Mouse (Mus musculus): Measurements from ENCODE around the gene Gatd1. TPM values are rescaled to one million over a fixed set of nuclear protein-coding genes. Genes with fewer than 3 reads are reported as not detected.
"Not testable (repeated sequence)": the region's sequence is repeated elsewhere in the genome, so short reads cannot be mapped to it uniquely, and the experiment has no call there.

Gatd1 gene
- 10 to 100 TPM; 43.1 to 44.6 TPM for total RNA-seq (2021)

- DNase-seq, result peak; percentile 100
- intact Hi-C loops (cut with DNase I), result no loop called here
Measured at GRCm38 (mm10) chr7:141413809-141414584, at the start of gene Gatd1. TSS of gene Gatd1 (minus strand) at chr7:141414136.

GRCm38 (mm10) chr7:141462333-141462821 lies 48.4 kb upstream of the Gatd1 start:
- no peak for DNase-seq
- intact Hi-C loops (cut with DNase I), result no loop called here

GRCm38 (mm10) chr7:141461521-141462332 lies 47.8 kb upstream of the Gatd1 start:
- no peak for DNase-seq
- intact Hi-C loops (cut with DNase I), result no loop called here

- intact Hi-C loops (cut with DNase I), result no loop called here
- no peak for DNase-seq
Measured at GRCm38 (mm10) chr7:141460391-141461113, 46.6 kb upstream of the Gatd1 start, which contains the start of gene Cracr2b. TSS of gene Cracr2b (plus strand) at chr7:141461094.

- intact Hi-C loops (cut with DNase I), result no loop called here
- DNase-seq, result no peak
Measured at GRCm38 (mm10) chr7:141460001-141460390, 46.1 kb upstream of the Gatd1 start.

- intact Hi-C loops (cut with DNase I), result no loop called here
- no peak for DNase-seq
Measured at GRCm38 (mm10) chr7:141459301-141459711, 45.4 kb upstream of the Gatd1 start.

- no peak for DNase-seq
- intact Hi-C loops (cut with DNase I), result no loop called here
Measured at GRCm38 (mm10) chr7:141458661-141459060, 44.7 kb upstream of the Gatd1 start.

GRCm38 (mm10) chr7:141457986-141458660 lies 44.2 kb upstream of the Gatd1 start:
- intact Hi-C loops (cut with DNase I), result no loop called here
- no peak for DNase-seq

- intact Hi-C loops (cut with DNase I), result no loop called here
- no peak for DNase-seq
Measured at GRCm38 (mm10) chr7:141457236-141457635, 43.3 kb upstream of the Gatd1 start.

GRCm38 (mm10) chr7:141456739-141457138 lies 42.8 kb upstream of the Gatd1 start:
- no peak for DNase-seq
- intact Hi-C loops (cut with DNase I), result no loop called here

- intact Hi-C loops (cut with DNase I), result no loop called here
- no peak for DNase-seq
Measured at GRCm38 (mm10) chr7:141455610-141456314, 41.8 kb upstream of the Gatd1 start.

- peak; percentile 94 for DNase-seq
- intact Hi-C loops (cut with DNase I), result no loop called here
Measured at GRCm38 (mm10) chr7:141454967-141455551, 41.1 kb upstream of the Gatd1 start, which contains the start of gene Pnpla2. TSS of gene Pnpla2 (plus strand) at chr7:141455198.

GRCm38 (mm10) chr7:141453636-141454035 lies 39.7 kb upstream of the Gatd1 start:
- DNase-seq, result no peak
- intact Hi-C loops (cut with DNase I), result no loop called here

- DNase-seq, result no peak
- intact Hi-C loops (cut with DNase I), result no loop called here
Measured at GRCm38 (mm10) chr7:141451928-141452327, 38.0 kb upstream of the Gatd1 start.

GRCm38 (mm10) chr7:141447110-141447991 lies 33.4 kb upstream of the Gatd1 start, which contains the start of gene Rplp2:
TSS of gene Rplp2 (plus strand) at chr7:141447370.
- peak; percentile 95 for DNase-seq
- intact Hi-C loops (cut with DNase I), result no loop called here

- intact Hi-C loops (cut with DNase I); DNase-seq: not testable (repeated sequence)
Measured at GRCm38 (mm10) chr7:141446374-141446773, 32.4 kb upstream of the Gatd1 start.

- intact Hi-C loops (cut with DNase I), result no loop called here
- DNase-seq, result no peak
Measured at GRCm38 (mm10) chr7:141443828-141444237, 29.9 kb upstream of the Gatd1 start, which contains the start of gene Pidd1. TSS of gene Pidd1 (minus strand) at chr7:141444025.

Measured in left cerebral cortex, postnatal 4 days (tissue).